Mouse (Mus musculus) heart, embryonic 11.5 days (tissue): ENCODE data around the gene Actbl2. TPM values are rescaled to one million over a fixed set of nuclear protein-coding genes. Genes with fewer than 3 reads are reported as not detected.

ENCODE experiments used
- ATAC-seq: fragments of 200-750 bp; cut with Nextera tagmentation; replicated peaks from 2 replicates; pipeline ENCODE4 v1.8.0; 2017; ENCODE audit warnings: moderate library complexity; ENCODE audit not compliant: insufficient number of reproducible peaks, low FRiP score, low TSS enrichment
- H3K27ac ChIP-seq: fragments of 300-500 bp; sonication (generic); 2 replicates; pipeline ENCODE4 v1.5.1; 2014; ENCODE audit warnings: mild to moderate bottlenecking, low read depth, low read length
- H3K27me3 ChIP-seq: fragments of 300-500 bp; sonication (generic); 2 replicates; pipeline ENCODE4 v1.6.1; 2014; ENCODE audit warnings: mild to moderate bottlenecking, low read length, mixed read lengths; ENCODE audit not compliant: control insufficient read depth, insufficient read depth
- H3K36me3 ChIP-seq: fragments of 300-500 bp; sonication (generic); 2 replicates; pipeline ENCODE4 v1.6.1; 2014; ENCODE audit warnings: mild to moderate bottlenecking, low read length, moderate library complexity, mixed read lengths; ENCODE audit not compliant: control insufficient read depth, insufficient read depth
- H3K4me1 ChIP-seq: fragments of 300-500 bp; sonication (generic); 2 replicates; pipeline ENCODE4 v1.6.1; 2014; ENCODE audit warnings: low read length; ENCODE audit not compliant: control insufficient read depth, insufficient read depth
- H3K4me2 ChIP-seq: fragments of 300-500 bp; sonication (generic); 2 replicates; pipeline ENCODE4 v1.6.1; 2014; ENCODE audit warnings: mild to moderate bottlenecking, moderate library complexity
- H3K4me3 ChIP-seq: fragments of 300-500 bp; sonication (generic); 2 replicates; pipeline ENCODE4 v1.5.1; 2014; ENCODE audit warnings: low read depth, low read length
- H3K9ac ChIP-seq: fragments of 300-500 bp; sonication (generic); 2 replicates; pipeline ENCODE4 v1.6.1; 2014; ENCODE audit warnings: mild to moderate bottlenecking, low read depth, low read length, moderate library complexity
- H3K9me3 ChIP-seq: fragments of 300-500 bp; sonication (generic); replicated peaks from 2 replicates; pipeline ENCODE4 v1.6.1; 2016; ENCODE audit warnings: low read length; ENCODE audit not compliant: control insufficient read depth
- WGBS: fragments of 180-500 bp; shearing (Covaris S2); extraction: QIAGEN DNeasy Blood & Tissue Kit; methylation state at CpG from one replicate; pipeline ENCODE4 v1.1.7; 2014; ENCODE audit not compliant: insufficient replicate concordance; 5-methylcytosine and 5-hydroxymethylcytosine counted together
- polyA plus RNA-seq: library from polyadenylated mRNA; unstranded; fragments of >200 nt; fragmentation: Nextera tagmentation; extraction: Ambion mirVana; gene quantifications from 2 replicates; pipeline ENCODE4 v1.2.1, GENCODE M21; 2014

The Actbl2 gene
- polyA plus RNA-seq, 1 experiment from 2014 or later, result not detected

- Histone ChIP-seq H3K9ac (no peak overlapping the region), H3K27me3 (no peaks in the 10 kb centered on the region), H3K4me1 (no peaks in the 10 kb centered on the region), H3K4me3 (no peak overlapping the region), H3K4me2 (no peak overlapping the region), H3K27ac (no peak overlapping the region), H3K9me3 (no peaks in the 10 kb centered on the region), H3K36me3 (no peaks in the 10 kb centered on the region)
- WGBS, result 42% methylated on average over 2 of the region's 2 CpGs
- no peak for ATAC-seq
These were observed 46.6 kb downstream of the Actbl2 start for GRCm38 (mm10) chr13:111301431-111301830.

- no peak for ATAC-seq
- no peaks in the 10 kb centered on the region for H3K9me3 ChIP-seq
- 75% methylated on average over 2 of the region's 2 CpGs for WGBS
- no peak overlapping the region for H3K4me3 ChIP-seq
- no peaks in the 10 kb centered on the region for H3K36me3 ChIP-seq
- H3K9ac ChIP-seq, result no peak overlapping the region
- no peaks in the 10 kb centered on the region for H3K4me1 ChIP-seq
- H3K27ac ChIP-seq, result no peak overlapping the region
- H3K27me3 ChIP-seq, result no peaks in the 10 kb centered on the region
- no peak overlapping the region for H3K4me2 ChIP-seq
These were observed 49.4 kb downstream of the Actbl2 start for GRCm38 (mm10) chr13:111304194-111304593.

- ATAC-seq, result no peak
- Histone ChIP-seq H3K27ac (no peak overlapping the region), H3K4me2 (no peak overlapping the region), H3K9me3 (no peaks in the 10 kb centered on the region), H3K36me3 (no peaks in the 10 kb centered on the region), H3K27me3 (no peaks in the 10 kb centered on the region), H3K9ac (no peak overlapping the region), H3K4me3 (no peak overlapping the region), H3K4me1 (no peaks in the 10 kb centered on the region)
- WGBS, result 79% methylated on average over 5 of the region's 5 CpGs
These were observed 49.9 kb downstream of the Actbl2 start for GRCm38 (mm10) chr13:111304736-111305135.

Other genes with a start within 250 kb of the Actbl2 start
- 63.6 and 71.4 TPM in 2 replicates for gene Gpbp1, start 235.1 kb downstream of the Actbl2 start, polyA plus RNA-seq